Mouse (Mus musculus): ENCODE data around the gene Hcar1. TPM values are rescaled to one million over a fixed set of nuclear protein-coding genes. Genes with fewer than 3 reads are reported as not detected.

The Hcar1 gene
- polyA plus RNA-seq, 1 experiment from 2014 or later = 3.2 TPM

DNA sequence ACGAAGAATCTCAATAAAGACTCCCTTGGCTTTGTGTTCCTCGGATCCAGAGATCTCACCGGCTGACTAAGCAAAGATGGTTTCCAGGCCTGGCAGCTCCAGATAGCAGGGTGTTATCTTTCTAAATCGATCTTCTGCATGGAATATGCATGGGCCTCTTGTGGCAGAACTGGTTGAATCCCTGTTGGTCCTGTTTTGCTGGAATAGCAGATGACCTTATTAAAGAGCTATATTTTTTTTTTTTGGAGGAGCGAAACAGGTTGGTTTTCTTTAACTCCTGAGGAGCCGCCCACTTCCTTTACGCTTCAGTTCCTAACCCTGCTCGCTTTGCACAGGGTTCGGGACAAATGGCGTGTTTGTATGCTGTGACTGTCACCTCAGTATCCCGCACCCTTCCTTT is 16.6 kb upstream of the Hcar1 start:
- H3K4me3 ChIP-seq (ENCODE audit: low read length) = no peak overlapping the region
- H3K9me3 ChIP-seq (ENCODE audit: control insufficient read depth, low read length) = no peaks in the 10 kb centered on the region
- 67% methylated on average over 11 of the region's 11 CpGs for WGBS
- H3K9ac ChIP-seq (ENCODE audit: low read depth, low read length) = no peak overlapping the region
- H3K4me2 ChIP-seq (ENCODE audit: low read depth, low read length) = no peak overlapping the region
- no peaks in the 10 kb centered on the region for H3K27me3 ChIP-seq (replicated peaks; ENCODE audit: control insufficient read depth, insufficient read depth, low read length)
- no peaks in the 10 kb centered on the region for H3K36me3 ChIP-seq (ENCODE audit: control insufficient read depth, insufficient read depth, low read length)
- no peaks in the 10 kb centered on the region for H3K4me1 ChIP-seq (ENCODE audit: control insufficient read depth, insufficient read depth, low read length)
- no peak overlapping the region for H3K27ac ChIP-seq (ENCODE audit: low read length)
- no peak for ATAC-seq

DNA sequence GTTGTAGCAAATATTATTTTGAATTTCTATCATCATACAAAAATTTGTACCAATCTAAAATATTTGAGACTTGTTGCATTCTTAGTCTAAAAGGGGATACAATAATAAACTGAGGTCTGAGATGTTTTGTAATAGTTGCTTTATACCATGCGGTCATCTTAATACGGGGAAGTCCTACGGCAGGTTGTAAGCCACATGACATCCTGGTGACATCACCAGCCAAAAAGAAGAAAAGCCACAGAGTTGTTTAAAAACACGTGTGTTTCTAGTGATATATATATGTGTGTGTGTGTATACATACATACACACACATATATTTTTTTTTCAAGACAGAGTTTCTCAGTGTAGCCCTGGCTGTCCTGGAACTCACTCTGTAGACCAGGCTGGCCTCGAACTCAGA is 13.7 kb upstream of the Hcar1 start:
- no peak overlapping the region for H3K4me3 ChIP-seq (ENCODE audit: low read length)
- no peaks in the 10 kb centered on the region for H3K9me3 ChIP-seq (ENCODE audit: control insufficient read depth, low read length)
- no peaks in the 10 kb centered on the region for H3K36me3 ChIP-seq (ENCODE audit: control insufficient read depth, insufficient read depth, low read length)
- H3K27me3 ChIP-seq (replicated peaks; ENCODE audit: control insufficient read depth, insufficient read depth, low read length) = no peaks in the 10 kb centered on the region
- no peak overlapping the region for H3K4me2 ChIP-seq (ENCODE audit: low read depth, low read length)
- WGBS = 89% methylated on average over 5 of the region's 5 CpGs
- no peaks in the 10 kb centered on the region for H3K4me1 ChIP-seq (ENCODE audit: control insufficient read depth, insufficient read depth, low read length)
- no peak overlapping the region for H3K27ac ChIP-seq (ENCODE audit: low read length)
- H3K9ac ChIP-seq (ENCODE audit: low read depth, low read length) = no peak overlapping the region
- no peak for ATAC-seq

DNA sequence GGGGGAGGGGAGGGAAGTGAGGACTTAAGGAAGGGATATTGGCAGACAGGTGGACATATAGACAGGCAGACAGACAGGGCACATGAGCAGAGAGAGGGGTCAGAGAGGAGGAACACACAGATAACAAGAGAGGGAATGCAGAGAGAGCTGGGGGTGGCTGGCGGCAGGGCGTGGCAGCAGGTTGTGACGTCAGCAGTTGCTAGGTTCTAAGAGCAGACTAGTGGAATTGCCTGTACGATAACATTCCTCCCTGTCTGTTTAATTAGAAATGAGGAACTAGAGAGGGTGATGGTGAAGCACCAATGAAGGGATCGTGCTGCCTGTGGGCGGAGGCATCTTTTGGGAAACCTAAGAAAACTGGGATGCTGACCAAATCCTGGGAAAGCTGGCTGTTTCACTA is 11.8 kb upstream of the Hcar1 start:
- no peak overlapping the region for H3K4me2 ChIP-seq (ENCODE audit: low read depth, low read length)
- no peaks in the 10 kb centered on the region for H3K9me3 ChIP-seq (ENCODE audit: control insufficient read depth, low read length)
- no peak for ATAC-seq
- no peaks in the 10 kb centered on the region for H3K4me1 ChIP-seq (ENCODE audit: control insufficient read depth, insufficient read depth, low read length)
- WGBS = 35% methylated on average over 6 of the region's 6 CpGs
- H3K9ac ChIP-seq (ENCODE audit: low read depth, low read length) = no peak overlapping the region
- H3K27ac ChIP-seq (ENCODE audit: low read length) = no peak overlapping the region
- no peaks in the 10 kb centered on the region for H3K27me3 ChIP-seq (replicated peaks; ENCODE audit: control insufficient read depth, insufficient read depth, low read length)
- H3K4me3 ChIP-seq (ENCODE audit: low read length) = no peak overlapping the region
- H3K36me3 ChIP-seq (ENCODE audit: control insufficient read depth, insufficient read depth, low read length) = no peaks in the 10 kb centered on the region

DNA sequence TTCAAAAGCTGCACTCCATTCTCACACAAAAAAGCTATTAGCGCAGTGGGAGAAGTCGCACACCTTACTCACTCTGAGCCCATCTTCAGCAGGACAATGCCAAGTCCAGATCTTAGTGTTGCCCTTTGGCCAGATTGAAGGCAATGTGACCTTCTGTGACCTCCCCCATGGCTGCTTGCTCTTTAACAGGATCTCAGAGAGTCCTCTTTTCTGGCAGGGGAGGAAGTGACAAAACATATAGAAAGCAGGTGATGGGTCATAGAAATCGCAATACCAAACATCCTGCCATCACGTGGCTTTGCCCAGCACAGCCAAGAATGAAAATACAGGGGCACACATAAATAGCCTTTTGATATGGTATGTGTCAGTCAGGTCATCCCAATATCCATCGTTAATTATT is 11.2 kb upstream of the Hcar1 start:
- 77% methylated on average over 5 of the region's 5 CpGs for WGBS
- no peak for ATAC-seq
- no peaks in the 10 kb centered on the region for H3K9me3 ChIP-seq (ENCODE audit: control insufficient read depth, low read length)
- H3K27me3 ChIP-seq (replicated peaks; ENCODE audit: control insufficient read depth, insufficient read depth, low read length) = no peaks in the 10 kb centered on the region
- no peaks in the 10 kb centered on the region for H3K4me1 ChIP-seq (ENCODE audit: control insufficient read depth, insufficient read depth, low read length)
- no peaks in the 10 kb centered on the region for H3K36me3 ChIP-seq (ENCODE audit: control insufficient read depth, insufficient read depth, low read length)
- no peak overlapping the region for H3K4me3 ChIP-seq (ENCODE audit: low read length)
- H3K27ac ChIP-seq (ENCODE audit: low read length) = no peak overlapping the region
- no peak overlapping the region for H3K4me2 ChIP-seq (ENCODE audit: low read depth, low read length)
- H3K9ac ChIP-seq (ENCODE audit: low read depth, low read length) = no peak overlapping the region

DNA sequence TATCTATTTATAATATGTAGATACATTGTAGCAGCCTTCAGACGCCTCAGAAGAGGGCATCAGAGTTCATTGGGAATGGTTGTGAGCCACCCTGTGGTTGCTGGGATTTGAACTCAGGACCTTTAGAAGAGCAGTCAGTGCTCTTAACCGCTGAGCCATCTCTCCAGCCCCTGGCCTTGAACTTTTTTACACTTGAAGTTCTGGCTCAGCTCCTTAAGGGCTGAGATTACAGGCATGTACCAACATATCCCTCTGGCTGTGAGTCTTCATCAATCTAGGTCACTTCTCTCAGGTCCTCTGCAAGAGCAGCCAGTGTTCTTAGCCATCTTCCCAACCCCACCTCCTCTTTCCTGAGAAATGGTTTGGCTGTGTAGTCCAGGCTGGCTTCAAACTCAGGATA is 10.5 kb upstream of the Hcar1 start:
- H3K9me3 ChIP-seq (ENCODE audit: control insufficient read depth, low read length) = no peaks in the 10 kb centered on the region
- no peak for ATAC-seq
- H3K36me3 ChIP-seq (ENCODE audit: control insufficient read depth, insufficient read depth, low read length) = no peaks in the 10 kb centered on the region
- no peak overlapping the region for H3K4me2 ChIP-seq (ENCODE audit: low read depth, low read length)
- no peak overlapping the region for H3K9ac ChIP-seq (ENCODE audit: low read depth, low read length)
- no peak overlapping the region for H3K27ac ChIP-seq (ENCODE audit: low read length)
- H3K4me3 ChIP-seq (ENCODE audit: low read length) = no peak overlapping the region
- no peaks in the 10 kb centered on the region for H3K27me3 ChIP-seq (replicated peaks; ENCODE audit: control insufficient read depth, insufficient read depth, low read length)
- 87% methylated on average over 2 of the region's 2 CpGs for WGBS
- no peaks in the 10 kb centered on the region for H3K4me1 ChIP-seq (ENCODE audit: control insufficient read depth, insufficient read depth, low read length)

DNA sequence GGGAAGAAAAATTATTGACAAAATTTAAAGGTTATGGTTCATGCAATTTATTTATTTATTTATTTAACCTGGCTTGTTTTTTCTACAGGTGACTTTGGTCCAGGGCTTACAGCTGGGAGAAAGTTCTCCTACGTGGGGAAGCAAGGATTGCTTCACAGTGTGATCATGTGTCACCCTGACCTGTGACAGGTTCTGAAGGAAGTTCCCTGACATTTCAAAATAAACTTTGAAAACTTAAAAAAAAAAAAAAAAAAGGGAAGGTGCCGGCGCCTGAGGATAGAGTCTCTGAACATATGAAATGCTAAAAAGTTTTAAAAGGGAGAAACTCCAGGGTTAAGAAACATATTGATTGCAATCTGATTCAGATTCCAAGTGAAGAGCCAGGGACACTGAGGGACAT is 6.5 kb upstream of the Hcar1 start:
- ATAC-seq = no peak
- WGBS = 62% methylated on average over 3 of the region's 3 CpGs
- no peak overlapping the region for H3K27ac ChIP-seq (ENCODE audit: low read length)

DNA sequence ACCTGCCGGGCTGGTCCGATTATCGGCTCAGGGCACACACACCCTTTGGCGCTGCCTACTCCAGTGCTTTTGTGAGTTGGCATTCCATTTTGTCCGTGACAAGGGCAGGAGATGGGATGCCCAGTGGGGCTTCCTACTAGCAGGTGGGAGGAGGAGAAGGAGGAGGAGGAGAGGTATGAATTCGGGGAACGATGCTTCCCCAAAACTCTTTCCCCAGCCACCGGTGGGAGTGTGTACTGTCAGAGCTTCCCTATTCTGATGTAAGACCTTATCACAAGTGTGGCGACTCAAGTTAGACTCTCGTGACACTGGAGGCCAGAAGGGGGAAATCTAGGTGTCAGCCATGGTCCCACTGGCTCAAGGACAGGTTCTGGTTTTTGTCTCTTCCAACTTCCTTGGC is 4.5 kb upstream of the Hcar1 start:
- no peak for ATAC-seq
- H3K9ac ChIP-seq (ENCODE audit: low read depth, low read length) = no peak overlapping the region
- H3K27ac ChIP-seq (ENCODE audit: low read length) = no peak overlapping the region
- no peak overlapping the region for H3K4me3 ChIP-seq (ENCODE audit: low read length)
- no peaks in the 10 kb centered on the region for H3K36me3 ChIP-seq (ENCODE audit: control insufficient read depth, insufficient read depth, low read length)
- peaks cover 10% of the 10 kb centered on the region for H3K4me1 ChIP-seq (ENCODE audit: control insufficient read depth, insufficient read depth, low read length)
- no peaks in the 10 kb centered on the region for H3K27me3 ChIP-seq (replicated peaks; ENCODE audit: control insufficient read depth, insufficient read depth, low read length)
- 62% methylated on average over 10 of the region's 10 CpGs for WGBS
- H3K4me2 ChIP-seq (ENCODE audit: low read depth, low read length) = no peak overlapping the region
- no peaks in the 10 kb centered on the region for H3K9me3 ChIP-seq (ENCODE audit: control insufficient read depth, low read length)

More for the DNA sequence above, 6.5 kb upstream of the Hcar1 start:
- H3K4me3 ChIP-seq (ENCODE audit: low read length) = no peak overlapping the region
- H3K27me3 ChIP-seq (replicated peaks; ENCODE audit: control insufficient read depth, insufficient read depth, low read length) = no peaks in the 10 kb centered on the region
- no peaks in the 10 kb centered on the region for H3K36me3 ChIP-seq (ENCODE audit: control insufficient read depth, insufficient read depth, low read length)
- no peak overlapping the region for H3K4me2 ChIP-seq (ENCODE audit: low read depth, low read length)
- H3K9ac ChIP-seq (ENCODE audit: low read depth, low read length) = no peak overlapping the region
- H3K4me1 ChIP-seq (ENCODE audit: control insufficient read depth, insufficient read depth, low read length) = no peaks in the 10 kb centered on the region
- no peaks in the 10 kb centered on the region for H3K9me3 ChIP-seq (ENCODE audit: control insufficient read depth, low read length)

DNA sequence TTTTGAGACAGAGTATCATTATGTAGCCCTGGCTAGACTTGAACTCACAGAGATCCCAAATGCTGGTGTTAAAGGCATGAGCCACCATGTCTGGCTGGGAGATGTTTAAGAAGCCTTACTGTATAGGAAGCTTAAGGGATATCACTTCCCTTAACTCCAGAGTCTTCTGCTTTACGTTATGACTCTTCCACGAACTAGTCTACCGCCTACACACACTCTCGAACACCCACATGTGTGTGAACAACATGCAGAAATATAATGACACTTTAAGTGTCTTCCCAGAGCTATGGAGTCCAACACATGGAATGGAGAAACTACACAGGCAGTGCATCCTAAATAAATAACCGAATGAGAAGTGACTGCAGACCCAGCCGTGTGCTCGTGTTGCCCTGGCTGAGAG is 4.1 kb upstream of the Hcar1 start:
- Histone ChIP-seq H3K4me3 (ENCODE audit: low read length) (no peak overlapping the region), H3K9me3 (ENCODE audit: control insufficient read depth, low read length) (no peaks in the 10 kb centered on the region), H3K4me1 (ENCODE audit: control insufficient read depth, insufficient read depth, low read length) (peaks cover 15% of the 10 kb centered on the region), H3K4me2 (ENCODE audit: low read depth, low read length) (no peak overlapping the region), H3K27me3 (replicated peaks; ENCODE audit: control insufficient read depth, insufficient read depth, low read length) (no peaks in the 10 kb centered on the region), H3K9ac (ENCODE audit: low read depth, low read length) (no peak overlapping the region), H3K36me3 (ENCODE audit: control insufficient read depth, insufficient read depth, low read length) (no peaks in the 10 kb centered on the region), H3K27ac (ENCODE audit: low read length) (no peak overlapping the region)
- WGBS = 71% methylated on average over 7 of the region's 7 CpGs
- no peak for ATAC-seq

DNA sequence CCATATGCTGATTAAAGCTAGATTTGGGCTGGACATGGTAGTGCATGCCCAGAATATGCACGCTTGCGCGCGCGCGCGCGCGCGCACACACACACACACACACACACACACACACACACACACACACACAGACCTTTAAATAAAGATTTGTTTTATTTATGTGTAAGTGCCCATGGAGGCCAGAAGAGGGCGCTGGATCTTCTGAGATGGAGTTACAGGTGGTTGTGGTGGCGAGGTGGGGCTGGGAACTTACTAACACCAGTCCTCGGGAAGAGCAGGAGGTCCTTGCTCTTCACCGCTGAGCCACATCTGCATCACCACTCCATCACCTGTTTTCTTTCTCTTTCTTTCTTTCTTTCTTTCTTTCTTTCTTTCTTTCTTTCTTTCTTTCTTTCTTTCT is 958 bp upstream of the Hcar1 start:
- WGBS = 83% methylated on average over 14 of the region's 14 CpGs
- Histone ChIP-seq H3K36me3 (ENCODE audit: control insufficient read depth, insufficient read depth, low read length) (no peaks in the 10 kb centered on the region), H3K9me3 (ENCODE audit: control insufficient read depth, low read length) (no peaks in the 10 kb centered on the region), H3K27ac (ENCODE audit: low read length) (no peak overlapping the region), H3K9ac (ENCODE audit: low read depth, low read length) (no peak overlapping the region), H3K27me3 (replicated peaks; ENCODE audit: control insufficient read depth, insufficient read depth, low read length) (no peaks in the 10 kb centered on the region), H3K4me3 (ENCODE audit: low read length) (no peak overlapping the region), H3K4me1 (ENCODE audit: control insufficient read depth, insufficient read depth, low read length) (peaks cover 23% of the 10 kb centered on the region), H3K4me2 (ENCODE audit: low read depth, low read length) (no peak overlapping the region)
- ATAC-seq = no peak

DNA sequence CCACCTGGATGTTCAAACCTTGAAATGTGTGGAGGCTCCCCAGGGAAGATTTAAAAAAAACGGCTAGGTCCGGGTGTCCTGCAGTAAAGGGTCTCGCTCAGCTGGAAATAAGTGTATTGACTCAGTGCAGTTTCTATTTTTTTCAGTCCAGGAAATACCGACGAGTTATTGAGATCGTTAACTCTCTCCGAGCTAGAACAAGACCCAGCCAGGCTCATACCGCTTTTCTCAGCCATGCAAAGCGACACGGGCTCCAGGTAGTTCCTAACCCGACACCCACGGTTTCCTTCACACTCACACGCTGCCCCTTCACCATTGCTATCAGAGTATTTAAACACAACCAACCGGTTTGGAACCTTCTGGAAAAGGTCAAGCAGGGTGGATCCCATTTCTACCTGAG is 1.8 kb downstream of the Hcar1 start:
- H3K4me1 ChIP-seq (ENCODE audit: control insufficient read depth, insufficient read depth, low read length) = peaks cover 23% of the 10 kb centered on the region
- peak overlapping the region; percentile 54 for H3K4me2 ChIP-seq (ENCODE audit: low read depth, low read length)
- no peak for ATAC-seq
- H3K9me3 ChIP-seq (ENCODE audit: control insufficient read depth, low read length) = no peaks in the 10 kb centered on the region
- no peaks in the 10 kb centered on the region for H3K27me3 ChIP-seq (replicated peaks; ENCODE audit: control insufficient read depth, insufficient read depth, low read length)
- H3K36me3 ChIP-seq (ENCODE audit: control insufficient read depth, insufficient read depth, low read length) = no peaks in the 10 kb centered on the region
- H3K4me3 ChIP-seq (ENCODE audit: low read length) = peak overlapping the region; percentile 31
- H3K27ac ChIP-seq (ENCODE audit: low read length) = no peak overlapping the region; the same call in 1 of the 2 replicates
- peak overlapping the region; percentile 17; the same call in 1 of the 2 replicates for H3K9ac ChIP-seq (ENCODE audit: low read depth, low read length)
- WGBS = 38% methylated on average over 14 of the region's 14 CpGs
